Mouse (Mus musculus) ovary, postnatal 10 days (tissue): ENCODE measurements around the gene Cactin.

Source experiments
- DNase-seq: peaks from one replicate; pipeline ENCODE4 v3.0.0; 2022; ENCODE audit warnings: low spot score

Cactin gene

GRCm38 (mm10) chr10:81319330-81319699 is 1.6 kb upstream of the Cactin start:
- DNase-seq, result no peak

DNA sequence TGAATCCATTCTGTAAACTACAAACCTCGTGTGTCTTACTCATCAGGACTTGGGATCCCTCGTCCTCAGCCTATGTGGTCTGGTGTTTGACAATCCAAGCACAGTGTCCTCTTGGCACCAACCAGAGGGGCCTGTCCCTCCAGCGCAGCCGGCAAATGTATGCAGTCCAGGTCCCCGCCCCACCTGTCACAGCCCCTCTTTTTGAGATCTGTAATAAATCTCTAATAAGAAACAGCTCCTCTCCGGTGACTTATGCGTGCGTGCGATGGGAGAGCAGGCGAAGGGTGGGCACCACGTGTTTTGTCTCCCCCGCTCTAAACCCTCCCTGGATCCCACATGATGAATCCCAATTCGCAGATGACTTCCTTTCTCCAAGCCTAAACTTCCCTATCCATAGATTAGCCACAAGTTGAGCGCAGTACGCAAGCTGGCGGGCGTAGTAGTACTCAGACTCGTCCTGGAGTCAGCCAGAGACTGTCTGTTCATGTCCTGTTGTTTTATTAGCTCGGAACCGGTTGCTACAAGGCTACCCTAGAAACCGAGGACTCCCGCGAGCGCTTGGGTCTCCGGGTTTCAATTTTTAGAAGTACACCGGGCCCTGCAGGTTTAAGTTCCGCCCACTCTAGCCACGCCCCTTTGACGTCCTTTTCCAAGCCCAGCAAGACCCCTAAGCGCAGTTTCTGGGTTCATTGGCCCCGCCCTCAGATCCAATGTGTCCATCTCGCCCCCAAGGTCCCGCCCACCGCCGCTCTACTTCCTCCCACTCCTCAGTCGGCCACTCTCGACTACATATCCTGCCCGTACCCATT is 958 bp upstream of the Cactin start:
- DNase-seq, result no peak

DNA sequence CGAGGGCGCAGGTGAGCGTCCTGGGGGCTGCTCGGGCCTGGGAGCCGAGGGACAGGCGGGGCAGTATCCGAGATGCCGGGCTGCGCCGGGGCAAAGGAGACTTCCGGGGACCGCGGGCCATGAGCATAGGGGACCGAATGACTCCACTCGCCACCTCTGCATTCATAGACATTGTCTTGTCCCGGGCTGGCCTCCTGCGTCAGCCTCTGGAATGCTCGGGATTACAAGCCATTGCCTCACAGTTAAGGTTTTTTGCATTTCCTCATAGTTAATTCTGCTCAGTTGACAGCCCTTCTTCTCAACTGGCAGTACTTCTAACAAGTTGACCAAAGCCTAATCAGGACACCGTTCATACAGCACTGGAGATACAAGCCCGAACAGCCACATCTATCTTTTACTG is 533 bp downstream of the Cactin start:
- no peak for DNase-seq

GRCm38 (mm10) chr10:81322444-81322843 is 1.5 kb downstream of the Cactin start:
- no peak for DNase-seq

- DNase-seq, result no peak
These were observed 2.4 kb downstream of the Cactin start for GRCm38 (mm10) chr10:81323141-81323775.

DNA sequence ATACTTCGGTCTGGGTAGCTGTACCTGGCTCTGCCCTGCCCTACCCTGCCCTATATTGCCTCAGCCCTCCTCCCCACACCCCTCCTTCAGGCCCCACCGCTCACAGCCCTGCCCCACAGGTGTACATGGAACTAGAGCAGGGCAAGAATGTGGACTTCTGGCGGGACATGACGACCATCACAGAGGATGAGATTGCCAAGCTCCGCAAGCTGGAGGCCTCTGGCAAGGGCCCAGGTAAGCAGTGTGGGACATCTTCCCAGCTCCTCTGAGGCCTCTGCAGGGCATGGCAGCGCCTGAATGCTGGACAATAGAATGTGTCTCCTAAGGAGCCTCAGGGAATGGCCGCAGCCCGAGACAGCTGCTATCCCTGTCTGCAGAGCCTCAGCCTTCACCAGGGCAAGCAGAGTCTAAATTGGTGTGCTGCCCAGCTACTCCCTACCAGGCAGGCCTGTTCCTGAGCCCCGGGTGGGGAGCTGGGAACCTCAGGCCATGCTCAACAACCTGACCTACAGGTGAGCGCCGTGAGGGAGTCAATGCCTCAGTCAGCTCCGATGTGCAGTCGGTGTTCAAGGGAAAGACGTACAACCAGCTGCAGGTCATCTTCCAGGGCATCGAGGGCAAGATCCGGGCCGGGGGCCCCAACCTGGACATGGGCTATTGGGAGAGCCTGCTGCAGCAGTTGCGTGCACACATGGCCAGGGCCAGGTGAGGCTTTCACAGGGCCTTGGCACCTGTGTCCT is 3.1 kb downstream of the Cactin start:
- no peak for DNase-seq

DNA sequence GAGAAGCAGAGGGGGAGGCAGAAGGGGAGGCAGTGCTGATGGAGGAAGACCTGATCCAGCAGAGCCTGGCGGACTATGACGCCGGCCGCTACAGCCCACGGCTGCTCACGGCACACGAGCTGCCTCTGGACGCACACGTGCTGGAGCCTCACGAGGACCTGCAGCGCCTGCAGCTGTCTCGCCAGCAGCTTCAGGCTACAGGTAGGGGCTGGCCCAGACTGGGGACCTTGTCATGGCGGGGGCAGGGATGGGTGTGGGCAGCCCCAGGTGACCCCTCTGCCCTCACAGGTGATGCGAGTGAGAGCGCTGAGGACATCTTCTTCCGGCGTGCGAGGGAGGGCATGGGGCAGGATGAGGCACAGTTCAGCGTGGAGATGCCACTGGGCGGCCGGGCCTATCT is 4.3 kb downstream of the Cactin start:
- DNase-seq, result no peak

DNA sequence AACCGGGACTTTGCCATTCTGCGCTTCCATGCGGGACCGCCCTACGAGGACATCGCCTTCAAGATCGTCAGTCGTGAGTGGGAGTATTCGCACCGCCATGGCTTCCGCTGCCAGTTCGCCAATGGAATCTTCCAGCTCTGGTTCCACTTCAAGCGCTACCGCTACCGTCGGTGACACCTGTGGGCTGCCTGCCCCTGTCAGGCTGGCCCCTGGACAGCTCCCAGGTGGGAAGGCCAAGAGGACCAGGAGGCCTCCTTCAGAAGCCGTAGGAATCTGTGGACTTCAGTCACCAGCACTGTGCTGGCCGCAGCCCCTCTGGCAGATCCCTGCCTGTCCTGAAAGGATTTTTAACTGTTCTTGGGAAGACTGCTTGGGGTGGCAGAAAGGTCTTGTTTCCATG is 4.9 kb downstream of the Cactin start:
- DNase-seq, result no peak

- no peak for DNase-seq
These were observed 6.0 kb downstream of the Cactin start for GRCm38 (mm10) chr10:81326858-81327257.

DNA sequence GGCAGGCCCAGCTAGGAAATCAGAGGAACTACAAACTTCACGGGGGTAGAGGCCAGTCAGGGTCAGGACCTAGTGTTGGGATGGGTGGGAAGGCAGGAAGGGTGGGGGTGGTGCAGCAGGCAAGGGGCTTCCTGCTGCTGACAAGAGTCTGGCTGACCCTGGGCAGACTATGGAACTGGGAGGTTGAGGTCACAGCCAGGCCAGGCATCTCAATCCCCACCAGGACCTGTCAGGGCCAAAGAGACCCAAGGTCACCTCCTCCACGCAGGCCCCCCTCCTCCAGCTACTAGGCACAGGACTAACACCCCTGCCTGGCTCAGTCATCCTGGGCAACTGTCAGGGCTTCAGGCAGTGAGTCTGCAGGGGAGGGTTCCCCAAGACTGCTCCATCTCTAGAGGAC is 7.1 kb downstream of the Cactin start:
- no peak for DNase-seq

- no peak for DNase-seq
These were observed 7.5 kb downstream of the Cactin start, which contains the start of gene Tbxa2r for GRCm38 (mm10) chr10:81328386-81328785. TSS of gene Tbxa2r (plus strand) at chr10:81328731.

DNA sequence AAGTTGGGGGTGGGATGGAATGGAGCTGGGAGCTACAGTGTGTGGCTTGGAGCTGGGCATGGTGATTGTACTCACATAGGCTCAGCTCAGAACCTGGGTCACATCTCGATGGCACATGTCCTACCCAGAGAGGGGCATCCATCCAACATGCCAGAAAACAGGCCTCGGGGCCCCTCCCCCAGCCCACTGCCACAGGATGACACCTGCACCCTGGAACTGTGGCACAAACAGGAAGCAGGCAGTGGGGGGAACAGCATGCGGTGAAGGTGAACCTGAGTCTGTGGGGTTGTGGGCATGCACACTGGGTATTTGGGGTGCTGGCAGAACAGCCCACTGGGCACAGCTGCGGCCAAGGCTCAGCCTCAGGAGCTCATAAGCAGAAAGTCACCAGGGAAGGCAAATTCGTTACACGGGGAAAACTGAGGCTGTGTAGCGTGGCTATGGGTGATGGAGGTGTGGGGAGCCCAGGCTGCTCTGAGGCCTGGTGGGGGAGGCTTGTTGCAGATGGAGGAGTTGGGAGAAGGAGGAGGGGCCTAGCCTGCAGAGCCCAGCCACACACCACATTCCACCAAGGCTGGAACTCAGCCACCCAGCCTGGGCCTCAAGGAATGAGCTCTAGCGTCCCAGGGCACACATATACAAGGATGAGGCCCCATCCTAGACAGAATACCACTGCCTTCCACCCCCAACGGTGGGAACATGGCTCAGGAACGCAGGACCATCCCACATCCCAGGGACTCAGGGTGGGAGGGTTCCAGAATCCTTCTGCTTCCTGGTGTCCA is 8.5 kb downstream of the Cactin start:
- no peak for DNase-seq

DNA sequence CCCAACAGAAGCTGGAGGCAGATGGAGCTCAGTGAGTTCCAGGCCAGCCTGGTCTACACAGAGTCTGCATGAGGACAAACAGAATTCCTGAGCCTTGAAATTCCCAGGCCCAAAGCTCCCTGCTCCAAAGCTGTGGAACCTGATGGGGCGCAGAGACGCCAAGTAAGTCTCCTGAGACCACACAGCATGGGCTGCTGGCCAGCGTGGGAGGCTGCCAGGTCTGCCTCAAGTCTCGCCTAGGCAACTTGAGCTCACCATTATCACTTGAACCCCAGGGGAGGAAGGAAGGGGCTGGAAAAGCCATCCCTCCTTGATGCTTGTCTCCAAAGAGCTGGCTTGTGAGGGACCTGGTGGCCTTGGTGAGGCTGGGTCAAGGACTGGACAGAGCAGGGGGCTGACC is 9.1 kb downstream of the Cactin start:
- DNase-seq, result no peak

GRCm38 (mm10) chr10:81332277-81332676 is 11.4 kb downstream of the Cactin start:
- DNase-seq, result no peak

DNA sequence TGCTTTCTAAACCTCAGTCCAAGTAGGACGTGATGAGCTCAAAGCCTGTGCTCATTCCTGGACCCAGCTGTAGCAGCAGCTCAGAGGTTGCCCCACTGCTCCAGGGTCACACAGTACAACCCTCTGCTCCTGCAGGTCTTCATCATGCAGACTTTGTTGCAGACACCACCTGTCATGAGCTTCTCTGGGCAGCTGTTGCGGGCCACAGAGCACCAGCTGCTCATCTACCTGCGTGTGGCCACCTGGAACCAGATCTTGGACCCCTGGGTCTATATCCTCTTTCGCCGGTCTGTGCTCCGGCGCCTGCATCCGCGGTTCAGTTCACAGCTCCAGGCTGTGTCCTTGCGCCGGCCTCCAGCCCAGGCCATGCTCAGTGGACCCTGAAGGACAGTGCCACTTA is 13.4 kb downstream of the Cactin start:
- DNase-seq, result no peak

DNA sequence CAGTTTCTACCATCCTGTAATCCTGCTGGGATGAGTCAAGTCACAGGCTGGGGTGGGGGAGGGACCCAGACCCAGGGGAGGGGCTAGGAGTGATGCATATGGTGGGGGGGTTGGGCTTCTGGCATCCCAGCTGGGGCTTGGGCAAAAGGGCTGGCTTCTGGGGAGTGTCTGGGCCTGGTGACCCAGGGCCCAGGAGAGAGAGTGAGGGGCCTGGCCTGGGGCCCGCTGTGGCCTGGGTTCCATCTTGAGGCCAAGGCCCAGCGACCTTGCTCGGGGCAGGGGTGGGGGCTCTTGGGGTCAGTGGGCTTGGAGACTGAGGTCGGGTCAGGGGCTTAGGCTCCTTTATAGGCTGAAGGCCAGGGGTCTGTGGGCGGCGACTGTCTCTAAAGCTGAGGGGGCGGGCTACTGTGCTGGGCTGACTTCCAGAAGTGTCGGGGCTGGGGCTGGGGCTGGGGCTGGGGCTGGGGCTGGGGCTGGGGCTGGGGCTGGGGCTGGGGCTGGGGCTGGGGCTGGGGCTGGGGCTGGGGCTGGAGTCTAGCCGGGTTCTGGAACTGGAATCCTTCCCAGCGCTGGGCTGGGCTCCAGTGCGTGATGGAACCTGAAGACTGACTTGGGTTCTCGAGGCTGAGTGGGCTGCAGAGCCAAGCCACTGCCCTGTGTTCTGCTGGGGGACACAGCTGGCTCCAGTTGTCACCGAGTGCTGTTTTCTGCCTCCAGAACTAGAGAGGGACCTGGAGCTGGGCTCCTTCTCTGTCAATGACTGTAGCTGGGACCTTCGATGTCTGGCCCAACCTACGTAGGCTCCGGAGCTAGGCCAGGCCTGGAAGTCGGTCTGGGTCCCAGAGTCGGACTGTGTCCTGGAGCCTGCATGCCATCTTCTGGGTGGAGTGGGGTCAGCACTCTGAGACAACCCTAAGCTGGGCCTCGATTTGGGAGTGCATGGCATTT is 14.8 kb downstream of the Cactin start:
- DNase-seq, result no peak

- DNase-seq, result no peak
These were observed 15.7 kb downstream of the Cactin start for GRCm38 (mm10) chr10:81336558-81336957.

DNA sequence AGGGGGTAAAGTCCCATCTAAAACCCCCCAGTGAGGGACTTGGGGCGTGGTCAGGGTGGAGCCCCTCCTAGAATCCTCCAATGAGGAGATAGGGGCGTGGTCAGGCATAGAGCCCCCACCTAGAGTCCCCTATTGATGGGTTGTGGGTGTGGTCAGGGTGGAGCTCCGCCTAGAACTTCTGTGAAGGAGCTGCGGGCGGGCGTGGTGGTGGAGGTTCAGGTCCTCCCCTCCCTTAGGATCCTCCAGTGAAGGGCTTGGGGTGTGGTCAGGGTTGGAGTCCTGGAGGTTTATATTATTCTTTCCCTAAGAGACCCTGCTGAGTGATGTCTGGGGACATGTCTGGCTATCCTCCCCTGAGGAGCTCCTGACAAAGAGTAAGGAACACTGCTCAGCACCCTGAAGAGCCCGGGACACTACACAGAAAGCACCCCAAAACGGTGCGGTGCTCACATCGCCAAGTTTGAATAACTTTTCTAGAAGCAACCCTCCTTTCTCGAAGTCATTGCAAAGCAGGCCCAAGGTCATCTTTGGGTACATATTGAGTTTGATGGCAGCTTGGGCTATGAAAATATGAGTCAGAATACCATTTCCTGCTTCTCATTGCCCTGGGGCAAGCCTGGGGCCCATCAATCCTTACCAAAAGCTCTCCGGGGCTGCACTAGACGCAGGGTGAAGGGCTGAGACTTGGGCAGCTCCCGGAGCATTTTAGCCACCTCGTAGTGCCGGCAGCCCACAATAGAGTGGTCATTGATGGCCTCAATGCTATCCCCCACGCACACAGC is 19.8 kb downstream of the Cactin start:
- no peak for DNase-seq

- no peak for DNase-seq
These were observed 20.5 kb downstream of the Cactin start for GRCm38 (mm10) chr10:81341333-81341949.
